Mouse (Mus musculus) megakaryocyte, embryonic 14.5 days (primary cell): ENCODE data around the gene Arl2bp.

Experiments used
- FLI1 ChIP-seq: IDR thresholded peaks from 2 replicates; pipeline ENCODE4 v1.6.1; 2012; ENCODE audit warnings: low read length, inconsistent platforms, mixed read lengths
- GATA1 ChIP-seq: IDR thresholded peaks from 3 replicates; pipeline ENCODE4 v1.6.1; 2012; ENCODE audit warnings: mixed read lengths, low read length, inconsistent platforms, borderline replicate concordance

DNA sequence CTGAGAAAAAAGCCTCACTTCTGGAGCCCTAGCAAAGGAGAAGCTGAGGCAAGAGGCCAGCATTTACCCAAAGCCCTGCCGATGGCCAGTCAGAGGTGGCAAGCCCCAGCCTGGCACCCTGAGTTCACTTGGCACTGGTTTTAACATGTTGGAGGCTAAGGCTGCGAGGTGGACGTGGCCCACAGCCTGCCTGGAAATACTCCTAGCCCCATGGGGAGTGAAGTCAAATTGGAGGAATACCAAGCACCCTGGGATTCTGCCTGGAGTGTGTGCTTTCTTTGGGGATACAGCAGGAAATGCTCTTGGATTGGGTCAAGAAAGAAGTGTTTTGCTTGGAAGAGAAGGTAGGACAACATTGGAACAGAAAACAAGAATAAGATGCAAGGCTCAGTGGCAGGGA is 49.5 kb downstream of the Arl2bp start:
- TF ChIP-seq GATA1: no peak
- no peak for TF ChIP-seq FLI1
